In genomic region chr5:103593575-103593974, GRCm38 (mm10) we compare ENCODE assay signal across 17 mouse cellular contexts. TPM values are rescaled to one million over a fixed set of nuclear protein-coding genes. Genes with fewer than 3 reads are reported as not detected.
"Had no signal": no experiment of that assay in that cellular context is flagged by ENCODE, and none has a peak within 500 bp of the region (broad histone marks: within the 10 kb centered on the region; RNA-seq: fewer than 3 reads in every experiment).

No protein-coding gene starts in this region.

- H3K9ac ChIP-seq: limb, embryonic 13.5 days; liver, embryonic 14.5 days; neural tube, embryonic 13.5 days had no signal

- H3K27me3 ChIP-seq: limb, embryonic 13.5 days; neural tube, embryonic 13.5 days had no signal

- ATAC-seq: intestine, postnatal 0 days had no signal

- H3K4me2 ChIP-seq: limb, embryonic 13.5 days; neural tube, embryonic 13.5 days had no signal

- DNase-seq: kidney, adult 9 months; kidney, postnatal 36 days; left cerebral cortex, postnatal 4 days; lung, adult 18-20 months; retina, postnatal 1 day; right cerebral cortex, postnatal 4 days; spleen, adult 18-20 months; thymus, adult 18-20 months; thymus, postnatal 14 days had no signal

- H3K27ac ChIP-seq: kidney, postnatal 0 days; limb, embryonic 13.5 days; liver, embryonic 14.5 days; neural tube, embryonic 13.5 days had no signal

- H3K9me3 ChIP-seq: limb, embryonic 13.5 days; neural tube, embryonic 13.5 days had no signal

- H3K4me3 ChIP-seq: limb, embryonic 13.5 days; neural tube, embryonic 13.5 days had no signal

RNA-seq across cellular contexts. Expression of gene Slc10a6, which starts 35.6 kb away (rescaled TPM):
- total RNA-seq: layer of hippocampus, adult 18-20 months; left cerebral cortex, postnatal 4 days; megakaryocyte-erythroid progenitor cell, adult 5-6 weeks; monocyte, adult 5-6 weeks had no signal
- polyA plus RNA-seq: limb, embryonic 13.5 days; liver, embryonic 14.5 days had no signal
